ENCODE assay signal across 33 mouse cellular contexts in genomic region chr2:170640281-170640680, GRCm38 (mm10). TPM values are rescaled to one million over a fixed set of nuclear protein-coding genes. Genes with fewer than 3 reads are reported as not detected.
A peak's percentile ranks its signal among the peaks of the same experiment; 100 is the strongest.
DNase-seq lines count a peak whose midpoint lies in the region; ATAC-seq lines count a peak whose summit lies in the region.
"Had no signal": no experiment of that assay in that cellular context is flagged by ENCODE, and none has a peak within 500 bp of the region (broad histone marks: within the 10 kb centered on the region; RNA-seq: fewer than 3 reads in every experiment).

No protein-coding gene starts in this region.

- no peaks in the 10 kb centered on the region for H3K9me3 ChIP-seq in midbrain, embryonic 10.5 days (replicated peaks)
- H3K9me3 ChIP-seq in midbrain, embryonic 15.5 days: no peaks in the 10 kb centered on the region
- H3K9me3 ChIP-seq in limb, embryonic 10.5 days (replicated peaks): no peaks in the 10 kb centered on the region
- H3K9me3 ChIP-seq: heart, embryonic 12.5 days; hindbrain, embryonic 15.5 days had no signal

- ATAC-seq in midbrain, embryonic 15.5 days (replicated peaks): no peak
- ATAC-seq: liver, embryonic 12.5 days; liver, postnatal 0 days had no signal

- peak; percentile 23 for DNase-seq in heart, adult 11 months
- no peak for DNase-seq in heart, postnatal 4 days
- DNase-seq in midbrain, embryonic 10.5 days (ENCODE audit: low spot score): no peak
- no peak for DNase-seq in limb, embryonic 10.5 days (ENCODE audit: low spot score)
- DNase-seq in layer of hippocampus, postnatal 25 days (ENCODE audit: extremely low spot score in 1 of 2, low spot score in 1 of 2): no peak
- DNase-seq: adrenal gland, adult 8-10 months; B cell, adult 2 months; cerebellum, adult 2 months; cerebellum, postnatal 14 days; gastrocnemius, postnatal 36 days; heart, adult 2 months; liver, postnatal 0 days; lung, postnatal 4 days; midbrain, embryonic 14.5 days had no signal

- no peak overlapping the region for H3K4me3 ChIP-seq in midbrain, embryonic 10.5 days
- H3K4me3 ChIP-seq in midbrain, embryonic 15.5 days: no peak overlapping the region
- no peak overlapping the region for H3K4me3 ChIP-seq in limb, embryonic 10.5 days
- H3K4me3 ChIP-seq: heart, adult 2 months; heart, embryonic 12.5 days; hindbrain, embryonic 15.5 days; layer of hippocampus, adult 2 months; liver, embryonic 12.5 days had no signal

- H3K27ac ChIP-seq in midbrain, embryonic 10.5 days (replicated peaks): 0 out of 2 replicates have a peak overlapping the region, but pooled peaks have one; percentile 13
- no peak overlapping the region for H3K27ac ChIP-seq in midbrain, embryonic 15.5 days
- 0 out of 2 replicates have a peak overlapping the region, but pooled peaks have one; percentile 28 for H3K27ac ChIP-seq in limb, embryonic 10.5 days
- H3K27ac ChIP-seq: heart, adult 2 months; hindbrain, embryonic 15.5 days; layer of hippocampus, adult 2 months; liver, embryonic 12.5 days had no signal

- no peak overlapping the region for H3K9ac ChIP-seq in midbrain, embryonic 15.5 days
- H3K9ac ChIP-seq: heart, embryonic 12.5 days; hindbrain, embryonic 15.5 days; liver, embryonic 12.5 days; liver, postnatal 0 days had no signal

- no peaks in the 10 kb centered on the region for H3K36me3 ChIP-seq in midbrain, embryonic 10.5 days
- no peaks in the 10 kb centered on the region for H3K36me3 ChIP-seq in midbrain, embryonic 15.5 days (replicated peaks)
- H3K36me3 ChIP-seq in limb, embryonic 10.5 days: no peaks in the 10 kb centered on the region
- H3K36me3 ChIP-seq: heart, embryonic 12.5 days; hindbrain, embryonic 15.5 days; liver, embryonic 12.5 days had no signal

- peaks cover 53% of the 10 kb centered on the region for H3K4me1 ChIP-seq in midbrain, embryonic 10.5 days
- peaks cover 22% of the 10 kb centered on the region for H3K4me1 ChIP-seq in midbrain, embryonic 15.5 days
- H3K4me1 ChIP-seq in limb, embryonic 10.5 days: peaks cover 40% of the 10 kb centered on the region
- H3K4me1 ChIP-seq: heart, embryonic 12.5 days; liver, embryonic 12.5 days had no signal

- no peak overlapping the region for H3K4me2 ChIP-seq in midbrain, embryonic 15.5 days
- H3K4me2 ChIP-seq: heart, embryonic 12.5 days; hindbrain, embryonic 15.5 days; liver, embryonic 12.5 days had no signal

- 87% methylated on average over 11 of the region's 11 CpGs for whole genome bisulfite sequencing in midbrain, embryonic 10.5 days
- WGBS in midbrain, embryonic 15.5 days: 90% methylated on average over 11 of the region's 11 CpGs
- WGBS in limb, embryonic 10.5 days: 92% methylated on average over 11 of the region's 11 CpGs

- H3K27me3 ChIP-seq in midbrain, embryonic 10.5 days (ENCODE audit: low read depth, poor library complexity, severe bottlenecking): no peaks in the 10 kb centered on the region
- H3K27me3 ChIP-seq in midbrain, embryonic 15.5 days (replicated peaks): no peaks in the 10 kb centered on the region
- H3K27me3 ChIP-seq in limb, embryonic 10.5 days (ENCODE audit: low read depth, poor library complexity, severe bottlenecking): no peaks in the 10 kb centered on the region
- H3K27me3 ChIP-seq: heart, embryonic 12.5 days; hindbrain, embryonic 15.5 days; liver, embryonic 12.5 days had no signal

RNA-seq across cellular contexts. Expression of gene 4930470P17Rik, which starts 38.5 kb away (rescaled TPM):
- not detected for total RNA-seq in heart, postnatal 4 days (2021)
- polyA plus RNA-seq in midbrain, embryonic 10.5 days (2016; fragmentation: Nextera tagmentation; extraction: Ambion mirVana): not detected in 2 replicates
- polyA plus RNA-seq in midbrain, embryonic 15.5 days (2015; fragmentation: Nextera tagmentation; extraction: Ambion mirVana): not detected in 2 replicates
- not detected in 2 replicates for polyA plus RNA-seq in limb, embryonic 10.5 days (2016; fragmentation: Nextera tagmentation; extraction: Ambion mirVana)
- total RNA-seq in layer of hippocampus, postnatal 25 days (2021): not detected
- total RNA-seq: adrenal gland, adult 8-10 months; adrenal gland, postnatal 4 days; gastrocnemius, adult 18-20 months; gastrocnemius, postnatal 36 days; heart, adult 2 months; hematopoietic stem cell, adult 5-6 weeks; layer of hippocampus, adult 2 months; layer of hippocampus, postnatal 14 days; left cerebral cortex, adult 8-10 months; left cerebral cortex, postnatal 36 days; megakaryocyte-erythroid progenitor cell, adult 5-6 weeks had no signal
- polyA plus RNA-seq: cerebellum, adult 2 months; cortical plate, adult 2 months; heart, adult 2 months; heart, embryonic 12.5 days; heart, postnatal 0 days; intestine, embryonic 14.5 days; kidney, embryonic 14.5 days; limb, embryonic 14.5 days; liver, embryonic 12.5 days; liver, postnatal 0 days; lung, embryonic 16.5 days; midbrain, embryonic 14.5 days; neural tube, embryonic 11.5 days had no signal
